Mouse (Mus musculus) v-Abl transformed pro-B cells (cell line): ENCODE data around the gene Pigg.
"Not testable (repeated sequence)": the region's sequence is repeated elsewhere in the genome, so short reads cannot be mapped to it uniquely, and the experiment has no call there.

Source experiments
- in situ Hi-C, 2 experiments: fragments of 400-800 bp; cut with MboI; formaldehyde crosslinking; loops; one replicate each; pipeline ENCODE4 v1.15.1; 2025; ENCODE audit not compliant: unreplicated experiment in 2 of 2

The Pigg gene

DNA sequence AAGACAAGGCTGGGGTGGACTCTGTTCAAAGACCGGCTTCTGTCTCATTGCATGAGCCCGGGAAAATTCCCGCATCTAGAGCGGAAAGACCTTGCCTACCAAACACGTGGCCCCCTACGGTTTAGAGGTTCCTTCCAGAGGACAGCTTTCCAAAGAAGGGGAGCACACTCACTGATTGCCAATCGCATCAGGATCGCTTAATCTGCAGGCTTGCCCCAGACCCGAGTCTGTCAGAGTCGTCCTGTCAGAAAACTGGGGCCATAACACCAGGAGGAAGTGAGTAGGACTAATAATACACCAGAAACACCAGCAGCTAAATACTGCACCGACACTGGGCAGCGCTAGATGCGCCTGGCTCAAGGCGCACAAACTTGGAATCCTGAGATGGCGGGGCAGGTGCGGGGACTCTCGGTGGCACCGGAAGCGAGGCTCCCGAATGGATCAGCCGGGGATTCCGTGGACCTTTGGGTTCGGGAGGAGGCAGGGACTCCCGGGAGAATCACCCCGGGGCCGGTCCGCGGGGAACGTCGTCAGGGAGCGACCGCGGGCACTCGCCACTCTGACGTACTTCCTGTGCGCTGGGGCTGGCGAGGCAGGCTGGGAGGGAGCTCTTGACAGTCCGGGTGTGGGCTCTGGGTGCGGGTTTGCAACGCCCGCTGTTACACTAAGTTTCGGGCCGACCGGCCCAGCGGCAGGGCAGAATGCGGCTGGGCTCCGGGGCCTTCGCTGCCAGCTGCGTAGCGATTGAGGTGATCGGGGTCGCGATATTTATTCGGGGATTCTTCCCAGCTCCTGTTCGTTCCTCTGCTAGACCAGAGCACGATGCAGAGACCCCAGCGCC is at the start of gene Pigg:
Pigg (plus strand) TSS at position 386 of the 841 bp plus-strand sequence.
- in situ Hi-C loops, result no loop called here

- in situ Hi-C loops, result no loop called here
Observed at GRCm38 (mm10) chr5:108262722-108263121, 49.7 kb upstream of the Pigg start.

GRCm38 (mm10) chr5:108263785-108264184 is 48.6 kb upstream of the Pigg start:
- in situ Hi-C loops, result not testable (repeated sequence)

DNA sequence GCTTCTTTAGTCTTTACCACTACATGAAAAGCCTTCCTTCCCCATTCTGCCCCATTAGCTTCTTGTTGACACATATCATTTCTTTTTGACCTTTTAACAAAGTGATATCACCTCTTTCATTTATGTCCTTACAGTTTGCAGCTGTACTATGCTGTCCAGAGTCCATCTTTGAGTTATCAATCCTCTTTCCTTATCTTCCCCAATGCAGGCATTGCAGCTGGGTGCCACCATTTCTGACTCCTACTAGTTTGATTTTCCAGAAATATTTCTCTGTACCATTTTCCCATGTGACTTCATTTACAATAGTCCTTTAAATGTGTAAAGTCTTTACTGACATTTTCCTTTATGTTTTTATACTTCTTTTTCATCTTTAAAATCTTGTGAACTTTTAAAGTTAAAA is 45.4 kb upstream of the Pigg start:
- in situ Hi-C loops, result no loop called here

DNA sequence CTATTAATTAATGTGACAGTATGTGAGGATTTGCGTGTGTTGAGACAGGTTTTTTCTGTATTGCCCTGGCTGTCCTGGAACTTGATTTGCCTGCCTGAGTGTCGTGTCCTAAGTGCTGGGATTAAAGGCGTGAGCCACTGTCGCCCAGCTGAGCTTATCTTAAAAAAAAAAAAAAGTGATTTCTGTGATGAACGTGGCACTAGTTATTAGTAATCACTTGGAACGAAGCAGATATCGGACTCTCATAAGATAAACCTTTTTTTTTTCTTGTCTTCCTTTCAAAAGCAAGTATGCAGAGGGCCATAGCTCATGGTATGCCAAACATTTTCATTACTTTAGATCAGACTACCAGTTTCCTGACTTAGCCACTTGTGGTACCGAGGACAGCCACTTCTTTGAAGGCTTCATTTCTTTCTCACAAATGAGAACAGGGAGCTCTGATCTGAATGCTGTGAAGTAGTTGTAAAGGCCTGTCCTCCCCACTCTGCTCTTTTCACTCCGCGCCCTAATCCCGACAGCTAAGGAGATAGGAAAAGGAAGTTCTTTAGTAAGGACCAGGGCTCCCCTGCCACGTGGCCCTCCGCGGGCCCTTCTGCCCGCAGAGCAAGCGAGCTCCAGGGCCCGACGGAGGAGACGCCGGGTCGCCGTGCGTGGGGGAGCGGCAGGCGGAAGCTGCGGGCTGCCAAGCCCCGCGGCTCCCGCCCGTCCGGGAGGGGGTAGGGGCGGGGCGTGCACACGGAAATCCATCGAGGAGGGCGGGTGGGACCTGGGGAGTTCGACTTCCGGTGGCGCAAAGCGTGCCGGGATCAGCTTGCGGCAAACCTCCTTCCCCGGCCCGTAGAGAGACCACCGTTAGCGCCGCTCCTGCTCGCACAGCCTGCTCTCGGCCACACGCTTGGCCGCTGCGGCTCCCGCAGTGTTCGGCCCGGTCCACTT is 44.0 kb upstream of the Pigg start, which contains the start of gene Dr1:
Dr1 (plus strand) TSS at position 771 of the 936 bp plus-strand sequence.
- in situ Hi-C loops, result no loop called here

DNA sequence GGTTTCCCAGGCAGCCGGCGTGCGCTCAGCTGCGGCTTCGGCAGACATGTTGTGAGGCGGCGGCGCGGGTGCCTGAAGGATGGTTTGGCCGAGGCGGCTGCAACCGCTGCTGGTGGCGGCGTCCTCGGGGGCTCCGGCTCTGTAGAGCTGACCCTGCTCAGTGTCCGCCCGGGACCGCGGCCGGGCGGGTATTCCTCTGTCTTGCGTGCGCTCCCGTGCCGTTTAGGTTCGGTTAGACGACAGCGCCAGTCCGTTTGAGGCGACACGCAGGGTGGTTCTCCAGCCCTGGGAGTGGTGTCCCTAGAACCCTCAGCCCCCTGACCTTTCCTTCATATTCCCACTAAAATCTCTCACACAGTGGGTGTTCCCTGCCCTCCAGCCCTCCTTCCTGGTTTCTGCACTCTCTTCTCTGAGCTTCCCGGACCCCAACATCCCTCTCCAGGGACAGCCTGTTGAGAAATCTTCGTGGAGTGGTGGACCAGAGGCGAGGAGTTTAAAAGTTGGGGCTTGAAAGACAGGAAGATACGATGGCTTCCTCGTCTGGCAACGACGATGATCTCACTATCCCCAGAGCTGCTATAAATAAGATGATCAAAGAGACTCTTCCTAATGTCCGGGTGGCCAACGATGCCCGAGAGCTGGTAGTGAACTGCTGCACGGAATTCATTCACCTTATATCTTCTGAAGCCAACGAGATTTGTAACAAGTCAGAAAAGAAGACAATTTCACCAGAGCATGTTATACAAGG is 43.2 kb upstream of the Pigg start:
- in situ Hi-C loops, result no loop called here

- in situ Hi-C loops, result no loop called here
Observed at GRCm38 (mm10) chr5:108269811-108270151, 42.6 kb upstream of the Pigg start.

DNA sequence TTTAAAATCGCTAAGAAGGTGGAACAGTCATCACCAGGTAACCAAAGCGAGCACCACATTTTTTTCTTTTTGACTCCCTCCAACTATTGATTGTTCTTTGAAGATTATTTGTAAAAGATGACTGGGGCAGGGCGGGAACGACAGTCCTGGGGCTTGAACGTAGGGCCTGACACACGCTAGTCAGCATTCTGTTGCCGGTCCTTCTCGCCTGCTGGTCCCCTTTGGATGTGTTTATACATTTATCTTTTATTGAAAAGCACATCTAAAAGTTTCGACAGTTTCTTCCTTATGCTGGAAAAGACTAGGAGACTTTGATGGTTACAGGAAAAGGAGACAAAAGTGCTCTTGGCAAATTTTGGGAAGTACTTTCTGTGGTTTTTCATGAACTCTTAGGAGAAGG is 42.0 kb upstream of the Pigg start:
- in situ Hi-C loops, result no loop called here

GRCm38 (mm10) chr5:108271345-108271744 is 41.1 kb upstream of the Pigg start:
- in situ Hi-C loops, result not testable (repeated sequence)

DNA sequence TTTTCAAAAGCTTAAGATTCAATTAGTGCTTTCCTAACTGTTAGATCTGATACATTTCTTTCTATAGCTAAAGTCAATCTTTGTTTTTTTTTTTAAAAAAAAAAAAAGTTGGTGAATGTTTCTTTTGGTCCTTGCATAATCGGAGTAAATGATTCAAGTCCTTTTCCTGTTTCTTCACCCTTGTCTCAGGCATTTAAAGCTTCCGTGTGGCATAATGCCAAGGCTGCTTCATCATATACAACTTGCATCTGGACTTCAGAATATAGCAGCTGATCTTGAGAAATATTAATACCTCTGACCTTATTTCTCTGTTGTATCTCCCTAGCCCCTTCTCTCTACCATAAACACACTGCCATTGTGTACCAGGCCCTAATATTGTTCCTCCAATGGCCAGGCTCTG is 25.5 kb upstream of the Pigg start:
- in situ Hi-C loops, result no loop called here

DNA sequence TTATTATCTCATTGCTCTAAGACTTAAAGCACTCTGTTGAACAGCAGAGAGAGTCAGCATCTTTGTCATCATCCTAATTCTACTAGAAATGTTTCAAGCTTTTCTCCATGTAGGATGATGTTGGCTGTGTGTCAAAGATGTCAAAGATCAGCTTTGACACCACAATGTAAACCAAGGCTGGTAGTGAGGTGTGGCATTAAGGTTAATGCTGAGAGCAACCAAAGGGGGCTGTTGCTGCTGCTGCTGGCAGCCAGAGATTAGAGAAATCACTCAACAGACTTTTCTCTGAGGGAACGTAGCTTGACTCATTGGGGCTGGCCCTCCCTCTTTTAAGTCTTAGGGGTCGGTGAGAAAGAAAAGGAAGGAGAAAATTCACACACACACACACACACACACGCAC is 10.8 kb upstream of the Pigg start:
- in situ Hi-C loops, result no loop called here

DNA sequence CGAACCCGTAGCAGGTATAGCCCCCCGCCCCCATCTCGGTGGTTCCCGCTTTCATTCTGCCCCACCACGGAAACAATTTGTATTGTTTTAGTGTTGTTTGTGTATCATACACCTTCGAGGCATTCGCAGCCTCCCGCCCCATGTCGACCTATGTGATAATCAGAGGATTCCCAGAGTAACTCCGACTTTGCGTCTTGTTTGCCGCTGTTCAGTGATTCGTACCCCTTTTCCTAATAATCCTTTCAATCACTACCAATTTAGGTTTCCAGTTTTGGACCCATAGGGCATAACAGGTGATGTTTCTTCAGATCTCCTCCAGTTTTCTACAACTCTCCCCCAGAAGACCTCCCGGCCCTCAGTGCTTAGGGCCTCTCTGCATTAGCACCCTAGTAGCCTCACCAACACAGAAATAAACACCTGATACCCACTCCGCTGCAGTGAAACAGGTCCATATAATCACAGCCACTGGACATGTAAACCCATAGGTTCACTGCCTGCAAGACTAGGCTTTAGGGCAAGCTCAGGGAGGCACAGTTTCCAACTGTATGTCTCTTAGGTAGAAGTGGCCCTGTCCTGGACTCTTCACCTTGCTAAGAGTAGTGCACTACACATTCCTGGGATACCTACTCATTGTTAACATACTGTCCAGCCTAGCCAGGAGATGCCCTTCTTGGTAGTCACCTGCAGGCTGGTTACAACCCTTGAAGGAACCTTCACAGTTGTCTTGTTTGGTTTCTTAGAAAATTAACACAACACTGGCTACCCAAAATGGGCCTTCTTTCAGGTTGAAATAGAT is 854 bp downstream of the Pigg start:
- in situ Hi-C loops, result no loop called here

GRCm38 (mm10) chr5:108331051-108331450 is 18.6 kb downstream of the Pigg start:
- in situ Hi-C loops, result no loop called here

GRCm38 (mm10) chr5:108337385-108337784 is 25.0 kb downstream of the Pigg start:
- in situ Hi-C loops, result no loop called here

DNA sequence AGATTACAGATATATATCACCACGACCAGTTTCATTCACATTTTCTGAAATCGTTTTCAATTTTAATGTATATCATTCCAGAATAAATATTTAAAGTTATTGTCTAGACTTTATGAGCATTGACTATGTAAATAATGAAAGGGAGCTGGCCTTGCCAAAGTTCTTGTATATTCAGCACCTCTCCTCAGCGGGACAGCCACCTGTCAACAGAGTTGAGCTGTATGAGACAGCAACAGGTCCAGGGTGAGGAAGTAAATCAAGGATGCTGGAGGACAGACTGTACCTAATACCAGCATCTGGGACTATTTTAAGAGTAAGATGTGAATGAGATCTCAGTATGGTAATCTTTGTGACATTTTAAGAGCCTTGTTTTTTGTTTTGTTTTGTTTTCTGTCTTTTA is 25.6 kb downstream of the Pigg start:
- in situ Hi-C loops, result no loop called here

GRCm38 (mm10) chr5:108343680-108344170 is 31.3 kb downstream of the Pigg start:
- in situ Hi-C loops, result no loop called here

- in situ Hi-C loops, result no loop called here
Observed at GRCm38 (mm10) chr5:108345313-108346071, 33.1 kb downstream of the Pigg start.

GRCm38 (mm10) chr5:108347843-108348242 is 35.4 kb downstream of the Pigg start:
- in situ Hi-C loops, result no loop called here

DNA sequence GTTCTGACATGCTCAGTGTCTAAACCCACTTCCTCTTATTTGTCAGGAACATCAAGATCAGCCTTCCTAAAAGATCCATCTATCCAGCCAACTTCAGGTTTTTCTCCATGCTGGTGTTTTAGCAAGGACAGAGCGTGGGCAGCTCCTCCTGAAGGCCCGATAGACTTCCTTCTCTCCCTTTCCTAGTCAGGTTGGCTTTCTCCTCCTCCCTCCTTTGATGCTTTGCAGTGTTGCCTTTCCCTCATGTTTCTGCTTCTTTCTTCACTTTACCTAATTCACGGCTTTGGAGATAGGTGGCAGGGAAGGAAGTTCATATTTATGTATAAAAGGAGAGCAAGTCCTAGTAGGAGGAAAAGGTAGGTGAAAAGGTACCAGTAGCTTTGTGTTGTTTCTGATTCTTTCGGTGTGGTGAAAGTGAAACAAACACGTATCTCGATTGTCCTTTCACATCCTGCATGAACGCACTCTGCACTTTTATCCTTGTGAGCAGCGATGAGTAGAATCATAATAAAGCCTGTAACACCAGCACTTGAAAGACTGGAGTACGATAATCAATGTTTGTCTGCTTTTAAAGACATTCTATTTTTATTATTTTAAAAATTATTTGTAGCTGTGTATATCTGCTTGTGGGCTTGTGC is 37.2 kb downstream of the Pigg start:
- in situ Hi-C loops, result no loop called here
